Mouse (Mus musculus) intestine, postnatal 0 days (tissue): ENCODE measurements around the gene Mgat5. TPM values are rescaled to one million over a fixed set of nuclear protein-coding genes. Genes with fewer than 3 reads are reported as not detected.

ENCODE experiments used
- ATAC-seq: fragments of 200-750 bp; cut with Nextera tagmentation; 2 replicates; pipeline ENCODE4 v1.8.0; 2017; ENCODE audit warnings: mild to moderate bottlenecking, moderate TSS enrichment, moderate library complexity
- H3K27ac ChIP-seq: fragments of 300-500 bp; sonication (generic); 2 replicates; pipeline ENCODE4 v1.5.1; 2014; ENCODE audit warnings: mild to moderate bottlenecking, low read depth, low read length, moderate library complexity
- H3K27me3 ChIP-seq: fragments of 300-500 bp; sonication (generic); replicated peaks from 2 replicates; pipeline ENCODE4 v1.6.1; 2014; ENCODE audit warnings: low read length, mixed read lengths; ENCODE audit not compliant: control insufficient read depth, insufficient read depth
- H3K36me3 ChIP-seq: fragments of 300-500 bp; sonication (generic); 2 replicates; pipeline ENCODE4 v1.6.1; 2014; ENCODE audit warnings: mild to moderate bottlenecking, moderate library complexity; ENCODE audit not compliant: control insufficient read depth, insufficient read depth
- H3K4me1 ChIP-seq: fragments of 300-500 bp; sonication (generic); replicated peaks from 2 replicates; pipeline ENCODE4 v1.6.1; 2014; ENCODE audit warnings: antibody characterized with exemption, low read length, mixed read lengths; ENCODE audit not compliant: control insufficient read depth, insufficient read depth
- H3K4me2 ChIP-seq: fragments of 300-500 bp; sonication (generic); replicated peaks from 2 replicates; pipeline ENCODE4 v1.6.1; 2014; ENCODE audit warnings: low read depth, mild to moderate bottlenecking, moderate library complexity
- H3K4me3 ChIP-seq: fragments of 300-500 bp; sonication (generic); 2 replicates; pipeline ENCODE4 v1.5.1; 2014; ENCODE audit warnings: low read depth, low read length
- H3K9ac ChIP-seq: fragments of 300-500 bp; sonication (generic); 2 replicates; pipeline ENCODE4 v1.6.1; 2014; ENCODE audit warnings: mild to moderate bottlenecking, low read depth, low read length
- H3K9me3 ChIP-seq: fragments of 300-500 bp; sonication (generic); 2 replicates; pipeline ENCODE4 v1.6.1; 2016; ENCODE audit warnings: mixed run types; ENCODE audit not compliant: control insufficient read depth
- CTCF ChIP-seq: sonication (generic); IDR thresholded peaks from 2 replicates; pipeline ENCODE4 v1.5.1; 2016; ENCODE audit warnings: low read depth, mild to moderate bottlenecking, control low read depth, antibody characterized with exemption, moderate library complexity
- WGBS: fragments of 180-500 bp; shearing (Covaris S2); extraction: QIAGEN DNeasy Blood & Tissue Kit; methylation state at CpG from one replicate; pipeline ENCODE4 v1.1.7; 2014; 5-methylcytosine and 5-hydroxymethylcytosine counted together
- polyA plus RNA-seq: library from polyadenylated mRNA; unstranded; fragments of >200 nt; fragmentation: Nextera tagmentation; extraction: Ambion mirVana; gene quantifications from 2 replicates; pipeline ENCODE4 v1.2.1, GENCODE M21; 2015

The Mgat5 gene
- polyA plus RNA-seq, 1 experiment from 2014 or later: 4.1 TPM

- Histone ChIP-seq H3K4me2 (peak overlapping the region; percentile 55), H3K4me3 (0 out of 2 replicates have a peak overlapping the region, but pooled peaks have one; percentile 20), H3K36me3 (peaks cover 16% of the 10 kb centered on the region), H3K27ac (peak overlapping the region; percentile 43), H3K9me3 (no peaks in the 10 kb centered on the region), H3K4me1 (no peaks in the 10 kb centered on the region), H3K27me3 (no peaks in the 10 kb centered on the region), H3K9ac (no peak overlapping the region)
- WGBS: 29% methylated on average over 12 of the region's 12 CpGs
- TF ChIP-seq CTCF: 0 out of 2 replicates have a peak, but pooled peaks have one; percentile 15
- peak; percentile 68 for ATAC-seq
These were observed 191.9 kb downstream of the Mgat5 start for GRCm38 (mm10) chr1:127396569-127397349.

GRCm38 (mm10) chr1:127397396-127397795 is 192.6 kb downstream of the Mgat5 start:
- 44% methylated on average over 13 of the region's 13 CpGs for WGBS
- H3K4me3 ChIP-seq: peak overlapping the region; percentile 20; the same call in 1 of the 2 replicates
- H3K9ac ChIP-seq: no peak overlapping the region
- H3K4me2 ChIP-seq: peak overlapping the region; percentile 55
- H3K27ac ChIP-seq: peak overlapping the region; percentile 43
- ATAC-seq: peak; percentile 53
- peaks cover 16% of the 10 kb centered on the region for H3K36me3 ChIP-seq
- TF ChIP-seq CTCF: no peak
- H3K9me3 ChIP-seq: no peaks in the 10 kb centered on the region
- no peaks in the 10 kb centered on the region for H3K27me3 ChIP-seq
- H3K4me1 ChIP-seq: no peaks in the 10 kb centered on the region

- WGBS: 78% methylated on average over 5 of the region's 5 CpGs
- no peaks in the 10 kb centered on the region for H3K9me3 ChIP-seq
- ATAC-seq: no peak
- peak overlapping the region; percentile 55 for H3K4me2 ChIP-seq
- H3K27me3 ChIP-seq: no peaks in the 10 kb centered on the region
- H3K27ac ChIP-seq: no peak overlapping the region
- no peak overlapping the region for H3K9ac ChIP-seq
- no peak for TF ChIP-seq CTCF
- H3K4me3 ChIP-seq: no peak overlapping the region
- H3K36me3 ChIP-seq: peaks cover 16% of the 10 kb centered on the region
- H3K4me1 ChIP-seq: no peaks in the 10 kb centered on the region
These were observed 193.4 kb downstream of the Mgat5 start for GRCm38 (mm10) chr1:127398186-127398585.

GRCm38 (mm10) chr1:127400198-127400597 is 195.4 kb downstream of the Mgat5 start:
- H3K27me3 ChIP-seq: no peaks in the 10 kb centered on the region
- H3K27ac ChIP-seq: no peak overlapping the region
- ATAC-seq: no peak
- H3K4me2 ChIP-seq: no peak overlapping the region
- H3K9ac ChIP-seq: no peak overlapping the region
- TF ChIP-seq CTCF: no peak
- peaks cover 8% of the 10 kb centered on the region for H3K36me3 ChIP-seq
- H3K9me3 ChIP-seq: no peaks in the 10 kb centered on the region
- WGBS: 80% methylated on average over 2 of the region's 2 CpGs
- H3K4me1 ChIP-seq: no peaks in the 10 kb centered on the region
- no peak overlapping the region for H3K4me3 ChIP-seq

GRCm38 (mm10) chr1:127400666-127401065 is 195.9 kb downstream of the Mgat5 start:
- Histone ChIP-seq H3K4me2 (no peak overlapping the region), H3K9me3 (no peaks in the 10 kb centered on the region), H3K27ac (no peak overlapping the region), H3K36me3 (peaks cover 12% of the 10 kb centered on the region; the same call in 1 of the 2 replicates), H3K27me3 (no peaks in the 10 kb centered on the region), H3K9ac (no peak overlapping the region), H3K4me3 (no peak overlapping the region), H3K4me1 (no peaks in the 10 kb centered on the region)
- WGBS: 51% methylated on average over 6 of the region's 6 CpGs
- no peak for TF ChIP-seq CTCF
- no peak for ATAC-seq

- no peak overlapping the region for H3K4me3 ChIP-seq
- no peaks in the 10 kb centered on the region for H3K4me1 ChIP-seq
- no peaks in the 10 kb centered on the region for H3K27me3 ChIP-seq
- H3K36me3 ChIP-seq: peaks cover 12% of the 10 kb centered on the region; the same call in 1 of the 2 replicates
- TF ChIP-seq CTCF: no peak
- H3K27ac ChIP-seq: no peak overlapping the region
- H3K9me3 ChIP-seq: no peaks in the 10 kb centered on the region
- no peak overlapping the region for H3K9ac ChIP-seq
- no peak for ATAC-seq
- no peak overlapping the region for H3K4me2 ChIP-seq
- WGBS: 73% methylated on average over 3 of the region's 3 CpGs
These were observed 199.8 kb downstream of the Mgat5 start for GRCm38 (mm10) chr1:127404655-127405054.
